Mouse (Mus musculus) E14TG2a.4 (cell line): ENCODE data around the gene Frmd4b.

Source experiments
- CTCF ChIP-seq: conservative IDR thresholded peaks from 2 replicates; pipeline ENCODE4 v1.5.1; 2014; ENCODE audit warnings: low read length
- NANOG ChIP-seq: IDR thresholded peaks from 2 replicates; pipeline ENCODE4 v1.6.1; 2014; ENCODE audit warnings: borderline replicate concordance, low read length, mixed read lengths
- POU5F1 ChIP-seq: IDR thresholded peaks from 2 replicates; pipeline ENCODE4 v1.6.1; 2014; ENCODE audit warnings: low read length, borderline replicate concordance

DNA sequence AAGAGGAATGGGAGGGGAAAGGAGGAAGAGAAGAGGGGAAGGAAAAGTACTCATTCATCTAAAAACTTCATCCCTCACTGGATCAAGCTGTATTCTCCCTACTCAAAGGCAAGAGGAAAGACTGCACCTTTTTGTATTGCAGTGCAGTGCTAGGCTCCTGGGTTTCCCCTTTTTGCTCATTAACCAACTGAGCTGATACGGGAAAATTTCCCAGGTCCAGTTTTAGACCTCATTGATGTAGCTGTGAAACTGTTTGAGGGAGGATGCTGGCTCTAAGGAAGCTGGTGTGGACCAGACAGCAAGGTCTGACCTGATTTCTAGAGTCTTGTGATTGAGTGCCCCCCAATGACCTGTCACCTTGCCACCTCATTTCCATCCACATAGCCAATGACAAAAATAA, 121.3 kb downstream of the Frmd4b start:
- TF ChIP-seq CTCF (no peak), NANOG (no peak), POU5F1 (no peak)
